Mouse (Mus musculus) NIH3T3 (cell line): ENCODE measurements around the gene Ptpro.
"Not testable (repeated sequence)": the region's sequence is repeated elsewhere in the genome, so short reads cannot be mapped to it uniquely, and the experiment has no call there.

Source experiments
- DNase-seq: peaks from one replicate; pipeline ENCODE4 v3.0.0-alpha.2; 2012; ENCODE audit warnings: low read depth

Ptpro gene

DNA sequence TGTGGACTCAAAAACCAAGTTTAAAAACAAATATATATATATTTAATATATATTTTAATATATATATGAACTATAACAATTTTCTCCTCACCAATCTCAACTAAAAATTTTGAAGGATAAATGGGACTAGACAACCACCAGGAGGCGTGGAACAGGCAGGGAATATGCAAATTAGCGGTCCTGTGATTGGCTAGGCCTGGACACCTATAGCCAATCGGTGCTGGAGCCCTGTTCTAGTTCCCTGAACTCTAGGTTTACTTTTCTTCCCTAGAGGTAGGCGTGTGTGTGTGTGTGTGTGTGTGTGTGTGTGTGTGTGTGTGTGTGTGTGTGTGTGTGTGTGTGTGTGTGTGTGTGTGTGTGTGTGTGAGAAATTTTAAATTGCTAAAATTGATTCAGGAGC lies 134.8 kb downstream of the Ptpro start:
- no peak for DNase-seq

GRCm38 (mm10) chr6:137395075-137395474 lies 143.0 kb downstream of the Ptpro start:
- DNase-seq: no peak

DNA sequence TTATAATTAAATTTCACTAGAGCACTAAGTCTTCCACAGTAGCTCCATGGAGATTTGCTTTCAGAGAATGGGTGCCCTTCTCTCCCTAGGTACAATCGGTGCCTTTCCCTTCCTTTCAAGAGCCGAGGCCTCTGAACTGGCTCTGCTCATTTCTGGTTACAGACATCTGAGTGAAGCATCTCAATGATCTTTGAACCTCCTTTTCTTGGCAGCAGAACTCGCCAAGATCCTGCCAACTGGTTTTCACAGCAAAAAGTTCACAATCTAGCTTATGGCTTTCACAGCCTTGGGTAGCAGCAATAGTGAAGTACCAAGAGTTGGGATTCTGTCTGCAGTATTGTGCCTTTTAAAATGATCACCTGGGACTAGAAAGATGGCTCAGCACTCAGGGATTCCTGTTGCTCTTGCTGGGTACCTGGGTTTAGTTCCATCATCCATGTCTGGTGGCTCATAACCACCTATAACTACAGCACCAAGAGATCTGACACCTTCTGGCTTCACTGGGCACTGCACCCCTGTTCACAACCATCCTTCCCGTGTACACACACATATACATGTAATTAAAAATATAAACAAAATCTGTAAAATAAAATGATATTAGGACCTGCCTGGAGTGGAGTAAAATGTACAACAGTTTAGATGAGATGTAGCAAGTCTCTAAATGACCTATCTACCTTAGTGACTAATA lies 144.1 kb downstream of the Ptpro start:
- no peak for DNase-seq

GRCm38 (mm10) chr6:137397358-137397757 lies 145.2 kb downstream of the Ptpro start:
- no peak for DNase-seq

DNA sequence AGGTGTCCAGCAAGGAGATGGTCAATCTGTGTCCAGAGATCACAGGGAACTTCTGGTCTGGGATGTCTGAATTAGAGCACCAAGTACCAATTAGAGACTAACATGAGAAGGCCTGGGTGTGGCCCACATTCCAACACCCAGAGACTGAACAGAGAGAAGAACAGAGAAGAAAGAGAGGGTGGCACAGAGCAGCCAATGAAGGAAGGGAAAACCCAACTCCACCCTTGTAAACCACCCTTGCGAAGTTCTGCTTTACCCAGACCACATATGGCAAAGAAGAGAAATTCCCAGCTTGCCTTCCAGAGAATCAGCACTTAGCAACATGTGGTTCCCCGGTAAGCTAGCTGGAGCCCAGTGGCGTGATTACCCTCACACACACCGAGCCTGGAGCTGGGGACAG lies 152.1 kb downstream of the Ptpro start:
- no peak for DNase-seq

GRCm38 (mm10) chr6:137405690-137406089 lies 153.6 kb downstream of the Ptpro start:
- DNase-seq: no peak

DNA sequence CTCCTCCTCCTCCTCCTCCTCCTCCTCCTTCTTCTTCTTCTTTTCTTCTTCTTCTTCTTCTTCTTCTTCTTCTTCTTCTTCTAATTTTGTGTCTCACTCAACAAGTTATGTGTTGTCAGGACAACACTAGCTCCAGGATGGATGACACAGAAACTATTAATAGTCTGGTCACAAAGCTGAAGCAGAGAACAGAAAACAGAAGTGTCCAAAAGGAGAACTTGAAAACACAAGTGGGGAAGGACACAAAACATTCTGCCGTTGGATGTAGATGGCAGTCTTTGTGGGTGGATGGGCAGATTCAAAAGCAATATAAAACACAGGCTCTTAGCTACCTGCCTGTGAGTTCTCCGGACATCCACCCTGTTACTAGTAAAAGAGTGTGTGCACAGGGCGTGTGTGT lies 158.4 kb downstream of the Ptpro start:
- DNase-seq: no peak

- no peak for DNase-seq
These were observed 159.8 kb downstream of the Ptpro start for GRCm38 (mm10) chr6:137411901-137412378.

DNA sequence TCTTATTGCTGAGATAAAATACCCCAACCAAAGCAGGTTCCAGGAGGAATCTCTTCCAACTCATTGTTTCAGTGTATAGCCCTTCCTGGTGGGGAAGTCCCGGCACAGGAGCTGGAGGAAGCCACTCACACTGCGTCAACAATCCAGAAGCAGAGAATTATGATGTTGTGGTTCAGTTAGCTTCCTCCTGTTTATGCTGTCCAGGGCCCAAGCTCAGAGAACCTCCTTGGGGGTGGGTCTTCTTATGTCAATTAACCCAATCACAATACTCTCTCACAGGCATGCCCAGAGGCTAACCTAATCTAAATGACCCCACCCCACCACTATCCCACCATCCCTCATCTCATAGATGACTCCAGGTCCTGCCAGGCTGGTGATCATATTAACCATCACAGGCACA lies 160.9 kb downstream of the Ptpro start:
- no peak for DNase-seq

- DNase-seq: peak; percentile 72
These were observed 162.6 kb downstream of the Ptpro start for GRCm38 (mm10) chr6:137414531-137415405.

DNA sequence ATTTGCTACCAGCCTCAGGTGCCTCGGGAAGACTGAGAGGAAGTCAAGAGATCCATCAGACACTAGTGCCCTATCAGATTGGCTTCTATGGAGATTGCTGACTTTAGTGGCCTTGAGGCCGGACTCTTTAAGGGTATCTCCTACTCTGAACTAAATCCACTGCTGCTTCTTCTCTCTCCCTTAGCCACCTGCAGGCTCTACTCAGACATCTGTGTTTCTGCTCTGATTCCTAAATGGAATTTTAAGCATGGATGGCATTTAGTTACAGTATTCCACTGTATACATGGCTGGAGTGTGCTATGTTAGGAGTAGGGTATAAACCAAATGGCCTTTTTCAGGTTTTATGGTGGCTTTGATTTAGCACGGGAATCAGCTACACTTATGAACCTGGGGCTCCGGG lies 170.7 kb downstream of the Ptpro start:
- no peak for DNase-seq

- no peak for DNase-seq
These were observed 171.7 kb downstream of the Ptpro start for GRCm38 (mm10) chr6:137423830-137424229.

DNA sequence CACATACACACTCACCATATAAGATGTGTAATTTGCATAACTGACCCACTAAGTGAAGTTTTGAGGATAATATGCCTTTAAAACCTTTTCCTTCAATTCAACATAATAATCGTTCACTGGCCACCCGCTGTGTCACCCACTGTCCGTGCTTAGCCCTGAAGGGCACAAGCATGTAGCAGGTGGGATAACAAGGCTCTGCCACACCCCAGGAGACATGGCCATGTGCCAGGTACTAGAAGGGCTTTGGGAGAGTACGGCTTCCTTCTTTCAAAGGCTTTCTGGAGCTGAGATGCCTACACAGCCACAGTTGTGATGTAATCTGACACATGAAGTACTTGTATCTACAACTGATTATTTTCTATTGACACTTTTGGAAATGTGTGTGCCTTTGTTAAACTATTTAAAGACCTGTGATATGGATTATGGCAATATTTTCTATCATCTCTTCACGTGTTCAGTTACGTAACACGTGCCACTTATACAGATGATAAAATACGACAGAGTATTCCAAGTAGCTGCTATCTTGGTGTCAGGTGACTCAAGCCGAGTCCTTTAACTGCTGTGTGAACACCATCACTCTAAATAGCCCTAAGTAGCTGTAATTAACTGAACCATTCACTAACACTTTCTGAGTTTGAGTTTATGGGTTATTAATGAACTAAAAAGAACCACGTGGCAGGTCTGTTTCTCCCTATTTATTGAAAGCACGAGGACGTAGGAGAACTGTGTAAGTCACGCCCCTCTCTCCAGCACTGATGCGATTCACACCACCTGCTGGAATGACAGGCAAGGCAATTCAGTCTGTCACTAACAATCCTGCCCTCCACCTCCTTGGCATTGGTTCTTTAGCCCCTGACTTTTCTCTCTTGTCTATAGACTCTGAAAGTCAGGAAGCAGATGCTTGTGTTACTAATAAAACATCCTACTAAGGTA lies 173.6 kb downstream of the Ptpro start:
- DNase-seq: no peak

GRCm38 (mm10) chr6:137433521-137434137 lies 181.5 kb downstream of the Ptpro start:
- DNase-seq: no peak

DNA sequence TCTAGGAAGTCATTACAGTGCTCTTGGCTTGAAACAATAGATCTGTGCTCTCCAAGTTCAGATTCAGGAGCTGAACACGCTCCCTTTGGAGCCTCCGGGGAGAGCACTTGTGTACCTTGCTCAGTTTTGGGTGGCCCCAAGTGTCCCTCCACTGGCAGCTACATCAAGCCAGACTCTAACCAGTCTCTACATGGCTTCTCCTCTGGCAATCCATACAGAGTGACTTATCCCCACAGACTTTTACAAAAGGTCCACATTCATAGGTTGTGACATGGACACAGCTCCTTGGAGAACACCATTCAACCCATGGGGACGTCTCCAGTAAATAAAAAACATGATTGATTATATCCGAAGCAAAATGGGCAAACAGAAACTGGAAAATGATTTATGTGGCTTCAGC lies 185.4 kb downstream of the Ptpro start:
- DNase-seq: no peak

GRCm38 (mm10) chr6:137437902-137438580 lies 185.9 kb downstream of the Ptpro start:
- DNase-seq: no peak

GRCm38 (mm10) chr6:137440559-137441486 lies 188.7 kb downstream of the Ptpro start:
- DNase-seq: no peak

- no peak for DNase-seq
These were observed 191.0 kb downstream of the Ptpro start for GRCm38 (mm10) chr6:137443089-137443488.

DNA sequence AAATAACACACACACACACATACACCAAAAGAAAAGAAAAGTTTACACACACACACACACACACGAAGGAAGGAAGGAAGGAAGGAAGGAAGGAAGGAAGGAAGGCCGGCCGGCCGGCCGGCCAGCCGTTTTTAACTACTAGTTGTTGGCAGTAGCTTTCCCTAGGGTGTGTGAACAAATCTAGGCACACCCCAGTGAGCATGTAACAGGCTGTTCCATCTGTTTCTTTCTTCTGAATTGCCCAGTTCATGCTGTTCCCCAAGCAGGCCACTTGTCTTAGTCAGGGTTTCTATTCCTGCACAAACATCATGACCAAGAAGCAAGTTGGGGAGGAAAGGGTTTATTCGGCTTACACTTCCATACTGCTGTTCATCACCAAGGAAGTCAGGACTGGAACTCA lies 194.0 kb downstream of the Ptpro start:
- not testable (repeated sequence) for DNase-seq

DNA sequence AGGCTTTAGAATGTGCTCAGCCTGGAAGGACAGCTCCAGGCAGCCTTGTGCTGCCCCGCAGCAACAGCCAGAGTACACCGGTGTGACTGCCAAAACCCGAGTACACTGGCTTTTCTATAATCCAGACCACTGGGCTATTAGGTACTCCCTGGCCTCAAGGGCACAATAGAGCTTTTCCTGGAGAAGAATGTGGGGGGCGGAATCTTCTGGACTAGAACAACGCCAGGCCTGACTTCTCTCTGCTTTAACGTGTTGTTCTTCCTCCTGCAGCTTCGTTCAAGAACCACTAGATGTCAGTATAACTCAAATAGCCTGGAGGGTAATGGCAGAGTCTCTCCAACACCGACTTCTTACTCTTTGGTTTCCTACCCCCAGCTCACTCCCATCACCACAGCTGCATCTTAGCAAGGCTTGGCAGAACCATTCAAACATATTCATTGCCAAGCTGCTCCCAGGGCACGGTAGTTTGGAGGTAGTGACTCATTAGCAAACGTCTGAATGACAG lies 203.5 kb downstream of the Ptpro start:
- peak; percentile 92 for DNase-seq
